Mouse (Mus musculus): ENCODE results near the gene Ppp1r15a.
"Not testable (repeated sequence)": the region's sequence is repeated elsewhere in the genome, so short reads cannot be mapped to it uniquely, and the experiment has no call there.

The Ppp1r15a gene

GRCm38 (mm10) chr7:45481374-45481927 is 44.6 kb downstream of the Ppp1r15a start, which contains the start of gene Tulp2:
Gene Tulp2 (plus strand): TSS chr7:45481877.
- DNase-seq: peak; percentile 68 to 74

DNA sequence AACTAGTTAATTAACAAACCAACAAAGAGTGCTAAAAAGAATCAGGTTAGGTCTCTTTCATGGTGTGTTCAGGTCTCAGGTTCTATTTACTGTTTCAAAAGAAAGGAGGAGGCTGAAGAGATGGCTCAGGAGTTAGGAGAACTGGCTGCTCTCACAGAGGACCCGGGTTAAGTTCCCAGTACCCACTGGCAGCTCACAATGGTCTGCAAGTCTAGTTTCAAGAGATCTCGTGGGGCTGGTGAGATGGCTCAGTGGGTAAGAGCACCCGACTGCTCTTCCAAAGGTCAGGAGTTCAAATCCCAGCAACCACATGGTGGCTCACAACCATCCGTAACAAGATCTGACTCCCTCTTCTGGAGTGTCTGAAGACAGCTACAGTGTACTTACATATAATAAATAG is 45.8 kb downstream of the Ppp1r15a start:
- DNase-seq: not testable (repeated sequence)

DNA sequence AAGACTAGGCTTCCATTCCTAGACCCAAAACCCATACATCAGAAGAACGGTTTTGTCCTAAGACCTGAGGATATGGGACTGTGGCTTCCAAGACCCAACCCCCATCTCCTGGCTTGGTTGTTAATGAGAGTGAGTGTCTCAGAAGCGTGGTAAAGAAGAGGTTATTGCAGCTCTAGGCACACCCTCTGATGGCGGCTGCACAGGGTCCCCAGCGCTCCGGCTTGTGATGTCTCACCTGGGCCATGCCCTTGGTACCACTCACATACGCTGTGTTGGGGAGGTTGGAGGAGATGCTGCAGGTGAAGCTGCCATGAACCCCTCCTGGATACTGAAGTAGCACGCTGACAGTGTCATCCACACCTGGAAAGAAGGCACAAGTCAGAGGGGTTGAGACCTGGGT is 47.3 kb downstream of the Ppp1r15a start:
- no peak for DNase-seq

- DNase-seq: peak; percentile 58 to 62
Observed at GRCm38 (mm10) chr7:45477003-45477402, 49.1 kb downstream of the Ppp1r15a start.

DNA sequence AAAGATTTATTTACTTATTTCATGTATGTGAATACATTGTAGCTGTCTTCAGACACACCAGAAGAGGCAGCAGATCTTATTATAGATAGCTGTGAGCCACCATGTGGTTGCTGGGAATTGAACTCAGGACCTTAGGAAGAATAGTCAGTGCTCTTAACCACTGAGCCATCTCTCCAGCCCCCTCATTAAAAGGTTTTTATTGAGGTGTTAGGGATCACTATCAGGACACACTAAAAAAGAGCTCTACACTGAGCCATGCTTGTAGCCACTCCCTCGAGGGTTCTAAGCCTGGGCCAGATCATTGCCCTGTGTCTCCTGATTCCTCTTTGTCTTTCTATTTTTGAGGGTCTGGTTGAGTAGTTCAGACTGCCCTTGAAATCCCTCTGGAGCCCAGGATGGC is 49.6 kb downstream of the Ppp1r15a start:
- no peak for DNase-seq

- DNase-seq: no peak
Observed at GRCm38 (mm10) chr7:45475291-45475969, 50.6 kb downstream of the Ppp1r15a start.
